Mouse (Mus musculus) MEL (cell line): Measurements from ENCODE around the gene Pon3. TPM values are rescaled to one million over a fixed set of nuclear protein-coding genes. Genes with fewer than 3 reads are reported as not detected.

ENCODE experiments used
- DNase-seq: peaks from one replicate; pipeline ENCODE4 v3.0.0; 2011; ENCODE audit warnings: low read depth, low spot score
- H3K27ac ChIP-seq: 2 replicates; pipeline ENCODE4 v1.5.1; 2012; ENCODE audit warnings: low read depth, mild to moderate bottlenecking, control low read depth, low read length, moderate library complexity; ENCODE audit not compliant: control insufficient read depth
- H3K27me3 ChIP-seq, 2 experiments: fragments of 150-350 bp in 1 of 2; sonication (generic) in 1 of 2; 2 replicates each; pipeline ENCODE4 v1.6.1; 2012; ENCODE audit warnings: low read length in 2 of 2, mild to moderate bottlenecking in 2 of 2, improper control_type of control experiment in 1 of 2, moderate library complexity in 1 of 2; ENCODE audit not compliant: insufficient read depth in 2 of 2, control insufficient read depth in 1 of 2
- H3K36me3 ChIP-seq, 2 experiments: 2 replicates each; pipeline ENCODE4 v1.6.1; 2012 to 2014; ENCODE audit warnings: low read length in 2 of 2, improper control_type of control experiment in 1 of 2, inconsistent platforms in 1 of 2, mild to moderate bottlenecking in 1 of 2; ENCODE audit not compliant: insufficient read depth in 2 of 2, control insufficient read depth in 1 of 2
- H3K4me1 ChIP-seq, 2 experiments: fragments of 150-350 bp in 1 of 2; sonication (generic) in 1 of 2; 2 replicates each; pipeline ENCODE4 v1.6.1; 2012; ENCODE audit warnings: low read length in 2 of 2, improper control_type of control experiment in 1 of 2, mild to moderate bottlenecking in 1 of 2; ENCODE audit not compliant: insufficient read depth in 2 of 2, control insufficient read depth in 1 of 2
- H3K4me3 ChIP-seq, 2 experiments: fragments of 150-350 bp in 1 of 2; sonication (generic) in 1 of 2; 2 replicates each; pipeline ENCODE4 v1.5.1; 2012; ENCODE audit warnings: low read depth in 2 of 2, low read length in 2 of 2, mild to moderate bottlenecking in 2 of 2, moderate library complexity in 2 of 2, control low read depth in 1 of 2, improper control_type of control experiment in 1 of 2; ENCODE audit not compliant: control insufficient read depth in 1 of 2, insufficient read depth in 1 of 2
- H3K79me2 ChIP-seq: 2 replicates; pipeline ENCODE4 v1.6.1; 2012; ENCODE audit warnings: mild to moderate bottlenecking, low read length, moderate library complexity; ENCODE audit not compliant: control insufficient read depth, poor library complexity, insufficient read depth
- H3K9ac ChIP-seq: 2 replicates; pipeline ENCODE4 v1.6.1; 2012; ENCODE audit warnings: low read depth, mild to moderate bottlenecking, control low read depth, low read length, moderate library complexity; ENCODE audit not compliant: control insufficient read depth, poor library complexity, severe bottlenecking
- H3K9me3 ChIP-seq: fragments of 150-350 bp; sonication (generic); replicated peaks from 2 replicates; pipeline ENCODE4 v1.6.1; 2012; ENCODE audit warnings: mild to moderate bottlenecking, low read length, improper control_type of control experiment, moderate library complexity; ENCODE audit not compliant: insufficient read depth
- BHLHE40 ChIP-seq: IDR thresholded peaks from 2 replicates; pipeline ENCODE4 v1.6.1; 2012; ENCODE audit warnings: low read depth, mild to moderate bottlenecking, inconsistent platforms, low read length, improper control_type of control experiment, borderline replicate concordance
- CHD2 ChIP-seq: IDR thresholded peaks from 2 replicates; pipeline ENCODE4 v1.6.1; 2011; ENCODE audit warnings: low read length, improper control_type of control experiment
- CTCF ChIP-seq, 3 experiments: IDR thresholded peaks in 2 of 3; conservative IDR thresholded peaks in 1 of 3; 2 replicates each; pipeline ENCODE4 v1.5.1; 2011 to 2012; ENCODE audit warnings: low read length in 3 of 3, low read depth in 2 of 3, mild to moderate bottlenecking in 2 of 3, improper control_type of control experiment in 1 of 3, inconsistent platforms in 1 of 3, mixed read lengths in 1 of 3, moderate library complexity in 1 of 3; ENCODE audit not compliant: control insufficient read depth in 1 of 3, insufficient read depth in 1 of 3, poor library complexity in 1 of 3, severe bottlenecking in 1 of 3
- ELF1 ChIP-seq: IDR thresholded peaks from 2 replicates; pipeline ENCODE4 v1.6.1; 2014; ENCODE audit warnings: low read depth, mild to moderate bottlenecking, inconsistent platforms, low read length, improper control_type of control experiment, moderate library complexity
- ETS1 ChIP-seq: IDR thresholded peaks from 2 replicates; pipeline ENCODE4 v1.6.1; 2012; ENCODE audit warnings: low read depth, mild to moderate bottlenecking, inconsistent platforms, low read length, improper control_type of control experiment, moderate library complexity
- GATA1 ChIP-seq: IDR thresholded peaks from 2 replicates; pipeline ENCODE4 v1.6.1; 2011; ENCODE audit warnings: low read depth, low read length, improper control_type of control experiment
- HCFC1 ChIP-seq: IDR thresholded peaks from 2 replicates; pipeline ENCODE4 v1.6.1; 2012; ENCODE audit warnings: low read depth, mild to moderate bottlenecking, inconsistent platforms, low read length, improper control_type of control experiment, moderate library complexity
- JUND ChIP-seq: IDR thresholded peaks from 2 replicates; pipeline ENCODE4 v1.6.1; 2011; ENCODE audit warnings: low read depth, mild to moderate bottlenecking, improper control_type of control experiment, low read length
- MAFK ChIP-seq: IDR thresholded peaks from 2 replicates; pipeline ENCODE4 v1.6.1; 2011; ENCODE audit warnings: low read depth, mild to moderate bottlenecking, low read length, improper control_type of control experiment, borderline replicate concordance
- MAZ ChIP-seq: IDR thresholded peaks from 2 replicates; pipeline ENCODE4 v1.6.1; 2012; ENCODE audit warnings: low read depth, mild to moderate bottlenecking, inconsistent platforms, low read length, improper control_type of control experiment
- MXI1 ChIP-seq: IDR thresholded peaks from 2 replicates; pipeline ENCODE4 v1.6.1; 2011; ENCODE audit warnings: mild to moderate bottlenecking, low read depth, low read length, improper control_type of control experiment
- MYC ChIP-seq: IDR thresholded peaks from 2 replicates; pipeline ENCODE4 v1.6.1; 2011; ENCODE audit warnings: low read depth, mild to moderate bottlenecking, low read length, improper control_type of control experiment, moderate library complexity
- NRF1 ChIP-seq: IDR thresholded peaks from 2 replicates; pipeline ENCODE4 v1.6.1; 2014; ENCODE audit warnings: low read depth, mild to moderate bottlenecking, inconsistent platforms, low read length, improper control_type of control experiment, moderate library complexity; ENCODE audit not compliant: poor library complexity, insufficient read depth, severe bottlenecking
- POLR2AphosphoS2 ChIP-seq: IDR thresholded peaks from 2 replicates; pipeline ENCODE4 v1.6.1; 2011; ENCODE audit warnings: low read length, improper control_type of control experiment
- RCOR1 ChIP-seq: IDR thresholded peaks from 2 replicates; pipeline ENCODE4 v1.6.1; 2012; ENCODE audit warnings: low read depth, mild to moderate bottlenecking, inconsistent platforms, low read length, improper control_type of control experiment
- SIN3A ChIP-seq: IDR thresholded peaks from 2 replicates; pipeline ENCODE4 v1.6.1; 2012; ENCODE audit warnings: low read length, improper control_type of control experiment, inconsistent platforms
- SMC3 ChIP-seq: IDR thresholded peaks from 2 replicates; pipeline ENCODE4 v1.6.1; 2011; ENCODE audit warnings: low read depth, low read length, improper control_type of control experiment
- TAL1 ChIP-seq: IDR thresholded peaks from 2 replicates; pipeline ENCODE4 v1.6.1; 2012; ENCODE audit warnings: mild to moderate bottlenecking, inconsistent platforms, low read length, moderate library complexity, mixed read lengths
- TBP ChIP-seq: IDR thresholded peaks from 2 replicates; pipeline ENCODE4 v1.8.0; 2011; ENCODE audit warnings: low read depth, low read length, improper control_type of control experiment
- UBTF ChIP-seq: IDR thresholded peaks from 2 replicates; pipeline ENCODE4 v1.6.1; 2012; ENCODE audit warnings: low read depth, mild to moderate bottlenecking, inconsistent platforms, low read length, improper control_type of control experiment, moderate library complexity, borderline replicate concordance; ENCODE audit not compliant: insufficient read depth
- USF1 ChIP-seq: IDR thresholded peaks from 2 replicates; pipeline ENCODE4 v1.6.1; 2014; ENCODE audit warnings: low read depth, mild to moderate bottlenecking, inconsistent platforms, low read length, improper control_type of control experiment, moderate library complexity
- ZC3H11A ChIP-seq: IDR thresholded peaks from 2 replicates; pipeline ENCODE4 v1.6.1; 2012; ENCODE audit warnings: low read depth, mild to moderate bottlenecking, inconsistent platforms, low read length, improper control_type of control experiment
- ZKSCAN1 ChIP-seq: IDR thresholded peaks from 2 replicates; pipeline ENCODE4 v1.6.1; 2012; ENCODE audit warnings: low read depth, mild to moderate bottlenecking, inconsistent platforms, low read length, improper control_type of control experiment, moderate library complexity
- ZMIZ1 ChIP-seq: IDR thresholded peaks from 2 replicates; pipeline ENCODE4 v1.6.1; 2012; ENCODE audit warnings: low read depth, mild to moderate bottlenecking, inconsistent platforms, low read length, improper control_type of control experiment, moderate library complexity
- ZNF384 ChIP-seq: IDR thresholded peaks from 2 replicates; pipeline ENCODE4 v1.6.1; 2012; ENCODE audit warnings: low read depth, mild to moderate bottlenecking, inconsistent platforms, low read length, improper control_type of control experiment
- polyA plus RNA-seq, 2 experiments: library from polyadenylated mRNA; stranded (reverse) in 1 of 2; unstranded in 1 of 2; fragments of >175 nt in 1 of 2; fragments of >200 nt in 1 of 2; gene quantifications; 2 replicates each; pipeline versions ENCODE4 v1.2.1 to v1.2.4; 2012; ENCODE audit warnings: low replicate concordance in 2 of 2, low read depth in 1 of 2; ENCODE audit not compliant: insufficient read length in 2 of 2, insufficient read depth in 1 of 2, missing spikeins in 1 of 2
- total RNA-seq: library from RNA; depleted of rRNA; stranded (reverse); fragments of 300-350 nt; gene quantifications from 2 replicates; pipeline ENCODE4 v1.2.3, GENCODE M21; 2012

Gene Pon3
- total and polyA plus RNA-seq, 3 experiments = 2.9 to 5.9 TPM; not detected in 1

DNA sequence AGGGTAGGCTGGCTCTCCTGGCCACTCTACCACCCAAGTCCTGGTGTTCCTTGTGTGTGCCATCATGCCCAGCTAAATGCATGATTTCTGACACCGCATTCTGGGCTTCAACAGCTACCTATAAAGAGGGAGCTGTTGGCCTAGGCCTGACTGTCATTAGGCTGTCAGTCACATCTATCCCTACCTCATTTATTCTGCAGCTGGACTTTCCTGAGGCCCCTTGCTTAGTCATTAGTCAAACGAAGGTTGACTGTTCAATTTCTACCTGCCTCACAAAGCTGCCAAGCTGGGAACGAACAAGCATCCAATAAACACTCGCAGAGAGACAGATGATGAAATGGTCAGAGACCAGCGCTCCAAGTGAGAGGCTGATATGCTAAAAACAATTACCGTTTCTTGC lies 13.6 kb upstream of the Pon3 start:
- H3K36me3 ChIP-seq = peaks cover 0 to 6% of the 10 kb centered on the region in 2 experiments; a peak in 2 of 4 replicates
- TF ChIP-seq SIN3A (no peak), POLR2AphosphoS2 (no peak), SMC3 (no peak), MYC (no peak), MAZ (no peak), TAL1 (no peak), USF1 (no peak), ZKSCAN1 (no peak), RCOR1 (no peak), ZNF384 (no peak), JUND (no peak), UBTF (no peak), MAFK (no peak), HCFC1 (no peak), NRF1 (no peak), MXI1 (no peak), ZMIZ1 (no peak), ELF1 (no peak), ZC3H11A (no peak)
- no peaks in the 10 kb centered on the region for H3K79me2 ChIP-seq
- no peak overlapping the region for H3K27ac ChIP-seq
- H3K4me3 ChIP-seq = no peak overlapping the region
- H3K4me1 ChIP-seq = no peaks in the 10 kb centered on the region
- DNase-seq = no peak
- H3K9me3 ChIP-seq = no peaks in the 10 kb centered on the region
- H3K27me3 ChIP-seq = no peaks in the 10 kb centered on the region
- no peak overlapping the region for H3K9ac ChIP-seq

DNA sequence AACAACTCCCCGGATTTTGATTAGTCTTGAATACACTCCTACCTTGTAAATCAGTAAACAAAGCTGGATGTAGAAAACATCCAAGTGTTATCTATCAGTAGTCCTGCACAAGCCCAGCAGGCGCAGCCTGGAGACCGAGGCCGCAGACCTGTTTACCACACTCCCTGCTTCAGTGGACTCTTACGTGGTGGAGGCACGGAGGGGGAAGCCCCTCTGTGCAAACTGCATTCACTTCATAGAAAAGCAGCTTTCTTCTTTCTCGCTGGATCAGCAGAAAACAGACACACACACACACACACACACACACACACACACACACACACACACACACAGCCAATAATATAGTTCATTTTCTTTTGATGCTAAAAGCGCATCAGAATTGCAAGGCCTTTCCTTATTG lies 8.7 kb upstream of the Pon3 start:
- H3K36me3 ChIP-seq = peaks cover 4 to 14% of the 10 kb centered on the region in 2 experiments; a peak in 3 of 4 replicates

More for the DNA sequence above, 8.7 kb upstream of the Pon3 start:
- H3K4me1 ChIP-seq = peaks cover 11 to 13% of the 10 kb centered on the region in 2 experiments
- no peaks in the 10 kb centered on the region for H3K9me3 ChIP-seq
- no peak overlapping the region for H3K27ac ChIP-seq
- TF ChIP-seq ETS1 = no peak
- TF ChIP-seq CHD2 = no peak
- TF ChIP-seq TAL1 = no peak
- no peak for TF ChIP-seq SIN3A
- TF ChIP-seq ZMIZ1 = no peak
- TF ChIP-seq MAFK = no peak
- no peak for TF ChIP-seq UBTF
- no peak for TF ChIP-seq MXI1
- no peak for TF ChIP-seq BHLHE40
- no peak for TF ChIP-seq ELF1
- TF ChIP-seq GATA1 = no peak
- TF ChIP-seq ZC3H11A = no peak
- TF ChIP-seq USF1 = no peak
- TF ChIP-seq NRF1 = no peak
- TF ChIP-seq CTCF (IDR thresholded peaks at IDR 0.05 in 2 of 3, conservative IDR thresholded peaks at IDR 0.05 in 1 of 3; ENCODE audit: control insufficient read depth in 1 of 3, insufficient read depth in 1 of 3, low read depth in 2 of 3, low read length in 3 of 3, poor library complexity in 1 of 3, severe bottlenecking in 1 of 3) = no peak
- no peak for TF ChIP-seq TBP
- no peaks in the 10 kb centered on the region for H3K79me2 ChIP-seq
- H3K4me3 ChIP-seq = no peak overlapping the region
- no peak overlapping the region for H3K9ac ChIP-seq
- no peaks in the 10 kb centered on the region for H3K27me3 ChIP-seq
- no peak for DNase-seq
